Mouse (Mus musculus) liver, adult 2 months (tissue): Measurements from ENCODE around the gene Slc25a29.

ENCODE experiments used
- CTCF ChIP-seq: fragments of 200-500 bp; IDR thresholded peaks from 2 replicates; pipeline ENCODE4 v1.5.1; 2011; ENCODE audit warnings: low read depth, low read length, control low read depth
- POLR2A ChIP-seq: fragments of 200-500 bp; IDR thresholded peaks from 2 replicates; pipeline ENCODE4 v1.6.1; 2011; ENCODE audit warnings: low read length, control low read depth; ENCODE audit not compliant: insufficient read depth; ENCODE audit errors: extremely low read depth

GRCm38 (mm10) chr12:108820461-108820860 is 15.2 kb downstream of the Slc25a29 start:
- TF ChIP-seq CTCF (no peak), POLR2A (no peak)
